Mouse (Mus musculus) lung, postnatal 36 days (tissue): Measurements from ENCODE around the gene Stx8.

Source experiments
- DNase-seq: peaks from one replicate; pipeline ENCODE4 v3.0.0; 2022; ENCODE audit warnings: mixed read lengths

Stx8 gene

GRCm38 (mm10) chr11:68203658-68204315 is 237.8 kb downstream of the Stx8 start:
- no peak for DNase-seq

GRCm38 (mm10) chr11:68204407-68204806 is 238.4 kb downstream of the Stx8 start:
- no peak for DNase-seq

GRCm38 (mm10) chr11:68205572-68206229 is 239.7 kb downstream of the Stx8 start:
- DNase-seq: no peak

GRCm38 (mm10) chr11:68208023-68208422 is 242.0 kb downstream of the Stx8 start:
- DNase-seq: peak; percentile 63

GRCm38 (mm10) chr11:68208582-68208981 is 242.6 kb downstream of the Stx8 start:
- DNase-seq: peak; percentile 44

- DNase-seq: no peak
These were observed 243.5 kb downstream of the Stx8 start for GRCm38 (mm10) chr11:68209506-68209905.

- DNase-seq: no peak
These were observed 244.7 kb downstream of the Stx8 start for GRCm38 (mm10) chr11:68210714-68211113.

GRCm38 (mm10) chr11:68211924-68212578 is 246.1 kb downstream of the Stx8 start:
- peak; percentile 71 for DNase-seq

GRCm38 (mm10) chr11:68213896-68214295 is 247.9 kb downstream of the Stx8 start:
- peak; percentile 56 for DNase-seq

- DNase-seq: no peak
These were observed 248.7 kb downstream of the Stx8 start for GRCm38 (mm10) chr11:68214496-68215205.

GRCm38 (mm10) chr11:68215206-68215912 is 249.4 kb downstream of the Stx8 start:
- peak; percentile 56 for DNase-seq

GRCm38 (mm10) chr11:68216041-68216440 is 250.0 kb downstream of the Stx8 start:
- no peak for DNase-seq

- no peak for DNase-seq
These were observed 254.7 kb downstream of the Stx8 start for GRCm38 (mm10) chr11:68220733-68221132.

GRCm38 (mm10) chr11:68222209-68222608 is 256.2 kb downstream of the Stx8 start:
- DNase-seq: no peak

- no peak for DNase-seq
These were observed 257.1 kb downstream of the Stx8 start for GRCm38 (mm10) chr11:68223143-68223542.

GRCm38 (mm10) chr11:68226654-68227057 is 260.7 kb downstream of the Stx8 start:
- no peak for DNase-seq

- DNase-seq: no peak
These were observed 261.8 kb downstream of the Stx8 start for GRCm38 (mm10) chr11:68227837-68228236.

- no peak for DNase-seq
These were observed 263.1 kb downstream of the Stx8 start for GRCm38 (mm10) chr11:68228941-68229665.

GRCm38 (mm10) chr11:68231558-68231957 is 265.6 kb downstream of the Stx8 start:
- DNase-seq: no peak

- DNase-seq: no peak
These were observed 267.5 kb downstream of the Stx8 start for GRCm38 (mm10) chr11:68233469-68233965.

GRCm38 (mm10) chr11:68239756-68240155 is 273.8 kb downstream of the Stx8 start:
- no peak for DNase-seq
